In the genomic region with DNA sequence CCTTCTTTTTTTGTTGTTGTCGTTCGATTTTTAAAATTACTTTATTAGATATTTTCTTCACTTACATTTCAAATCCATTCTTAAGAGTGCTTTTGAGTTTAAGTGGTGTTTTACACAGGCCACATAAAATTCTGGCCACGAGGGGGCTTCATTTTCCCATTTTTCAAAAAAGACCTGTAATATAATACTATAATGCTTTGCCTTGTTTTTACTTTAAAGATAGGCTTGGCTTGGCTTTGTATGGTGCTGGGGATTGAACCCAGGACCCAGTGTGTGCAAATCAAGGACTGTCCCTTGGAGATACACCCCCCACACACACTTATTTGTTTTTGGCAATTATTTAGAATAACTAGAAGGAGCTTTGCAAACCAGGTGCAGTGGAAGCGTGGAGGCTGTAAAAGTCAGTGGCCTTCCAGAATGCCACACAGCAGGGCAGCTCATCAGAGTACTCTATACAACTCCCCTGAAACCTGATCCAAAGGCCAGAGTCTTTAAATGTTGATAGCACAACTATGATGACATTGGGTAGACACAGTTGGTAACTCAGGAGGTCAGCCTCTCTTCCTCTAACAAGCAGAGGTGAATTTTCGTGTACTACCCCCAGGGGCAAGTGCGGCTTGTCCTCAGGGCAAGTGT, we compare ENCODE assay signal across 7 mouse cellular contexts. TPM values are rescaled to one million over a fixed set of nuclear protein-coding genes. Genes with fewer than 3 reads are reported as not detected.
DNase-seq lines count a peak whose midpoint lies in the region; ATAC-seq and TF ChIP-seq lines count a peak whose summit lies in the region.

No protein-coding gene starts in this region.

- 51% methylated on average over 6 of the region's 6 CpGs for WGBS in hindbrain, embryonic 11.5 days

- no peaks in the 10 kb centered on the region for H3K4me1 ChIP-seq in hindbrain, embryonic 11.5 days (replicated peaks; ENCODE audit: control insufficient read depth, insufficient read depth, low read length)

- H3K4me2 ChIP-seq in hindbrain, embryonic 11.5 days (replicated peaks; ENCODE audit: low read depth, low read length) = no peak overlapping the region

- H3K36me3 ChIP-seq in hindbrain, embryonic 11.5 days (ENCODE audit: control insufficient read depth, insufficient read depth, low read length) = no peaks in the 10 kb centered on the region

- peak; percentile 33; the same call in 1 of the 2 replicates for ATAC-seq in hindbrain, embryonic 11.5 days (ENCODE audit: low FRiP score)

- DNase-seq in CD4-positive, CD25-positive, alpha-beta regulatory T cell, adult 2 months (ENCODE audit: low read depth, low spot score) = peak; percentile 69
- DNase-seq in Muller cell, postnatal 12 days (ENCODE audit: inconsistent ontology term) = peak; percentile 42
- peak; percentile 84 for DNase-seq in cerebellum, postnatal 14 days
- DNase-seq in hindbrain, embryonic 11.5 days (ENCODE audit: low spot score) = peak; percentile 67
- DNase-seq in layer of hippocampus, adult 2 months (ENCODE audit: low spot score in 2 of 2) = peak; percentile 39 to 68
- DNase-seq in lung, postnatal 10 days = peak; percentile 81
- DNase-seq in right cerebral cortex, postnatal 10 days (ENCODE audit: low spot score in 2 of 2) = peak; percentile 67 to 80

- H3K9ac ChIP-seq in hindbrain, embryonic 11.5 days (ENCODE audit: low read depth, low read length) = no peak overlapping the region

- no peaks in the 10 kb centered on the region; the same call in 1 of the 2 replicates for H3K27me3 ChIP-seq in hindbrain, embryonic 11.5 days (ENCODE audit: control insufficient read depth, insufficient read depth, low read length)

- no peaks in the 10 kb centered on the region for H3K9me3 ChIP-seq in hindbrain, embryonic 11.5 days (ENCODE audit: control insufficient read depth, low read length)

- TF ChIP-seq CTCF in layer of hippocampus, adult 2 months (conservative IDR thresholded peaks at IDR 0.05) = peak; percentile 84

- no peak overlapping the region for H3K27ac ChIP-seq in hindbrain, embryonic 11.5 days (ENCODE audit: low read depth, low read length)
- no peak overlapping the region for H3K27ac ChIP-seq in layer of hippocampus, adult 2 months

- H3K4me3 ChIP-seq in hindbrain, embryonic 11.5 days (ENCODE audit: low read depth, low read length) = no peak overlapping the region
- no peak overlapping the region for H3K4me3 ChIP-seq in layer of hippocampus, adult 2 months

RNA-seq across cellular contexts. Expression of gene BC067074, which starts 44.4 kb away (rescaled TPM):
- 1.9 and 2.2 TPM in 2 replicates for polyA plus RNA-seq in hindbrain, embryonic 11.5 days (2014; fragmentation: Nextera tagmentation; extraction: Ambion mirVana)
- total RNA-seq in layer of hippocampus, adult 2 months (2021) = 1 to 10 TPM in 1 of 2 experiments, under 1 TPM in 1; 0.86 to 1.6 TPM
